Mouse (Mus musculus): Measurements from ENCODE around the gene Lyve1. TPM values are rescaled to one million over a fixed set of nuclear protein-coding genes. Genes with fewer than 3 reads are reported as not detected.
"Not testable (repeated sequence)": the region's sequence is repeated elsewhere in the genome, so short reads cannot be mapped to it uniquely, and the experiment has no call there.

Gene Lyve1
- 4.1 TPM in 1 of 2 replicates, not detected in the other for polyA plus RNA-seq (2011; ENCODE audit: insufficient read depth, insufficient read length, low replicate concordance, missing spikeins)

GRCm38 (mm10) chr7:110862751-110863289 is at the start of gene Lyve1:
Lyve1 (minus strand) TSS chr7:110863239.
- Histone ChIP-seq H3K4me3 (replicated peaks; ENCODE audit: control insufficient read depth, low read depth, low read length) (no peak within 1 kb of the TSS), H3K27ac (ENCODE audit: control insufficient read depth, insufficient read depth, low read depth, low read length, poor library complexity) (no peak within 1 kb of the TSS), H3K4me1 (ENCODE audit: control insufficient read depth, insufficient read depth, low read length) (peaks cover 7% of the 10 kb centered on the region)
- 71% methylated on average over 12 of the region's 12 CpGs for WGBS
- TF ChIP-seq POLR2A (IDR thresholded peaks at IDR 0.05; ENCODE audit: borderline replicate concordance, control insufficient read depth, low read depth, low read length) (no peak), CTCF (IDR thresholded peaks at IDR 0.05; ENCODE audit: control insufficient read depth, insufficient read depth, low read length) (no peak)

- Histone ChIP-seq H3K27ac (ENCODE audit: control insufficient read depth, insufficient read depth, low read depth, low read length, poor library complexity) (no peak overlapping the region; the same call in 1 of the 2 replicates), H3K4me3 (replicated peaks; ENCODE audit: control insufficient read depth, low read depth, low read length) (no peak overlapping the region), H3K4me1 (ENCODE audit: control insufficient read depth, insufficient read depth, low read length) (no peaks in the 10 kb centered on the region; the same call in 1 of the 2 replicates)
- 30% methylated on average over 8 of the region's 8 CpGs for WGBS
- TF ChIP-seq CTCF (IDR thresholded peaks at IDR 0.05; ENCODE audit: control insufficient read depth, insufficient read depth, low read length) (no peak), POLR2A (IDR thresholded peaks at IDR 0.05; ENCODE audit: borderline replicate concordance, control insufficient read depth, low read depth, low read length) (no peak)
Observed at GRCm38 (mm10) chr7:110908209-110909144, 45.4 kb upstream of the Lyve1 start.

- H3K4me1 ChIP-seq (ENCODE audit: control insufficient read depth, insufficient read depth, low read length) = no peaks in the 10 kb centered on the region; the same call in 1 of the 2 replicates
- H3K4me3 ChIP-seq (replicated peaks; ENCODE audit: control insufficient read depth, low read depth, low read length) = no peak overlapping the region
- 86% methylated on average over 2 of the region's 2 CpGs for WGBS
- TF ChIP-seq CTCF (IDR thresholded peaks at IDR 0.05; ENCODE audit: control insufficient read depth, insufficient read depth, low read length) (no peak), POLR2A (IDR thresholded peaks at IDR 0.05; ENCODE audit: borderline replicate concordance, control insufficient read depth, low read depth, low read length) (no peak)
- no peak overlapping the region for H3K27ac ChIP-seq (ENCODE audit: control insufficient read depth, insufficient read depth, low read depth, low read length, poor library complexity)
Observed at GRCm38 (mm10) chr7:110906566-110906965, 43.5 kb upstream of the Lyve1 start.

GRCm38 (mm10) chr7:110903226-110903625 is 40.2 kb upstream of the Lyve1 start:
- Histone ChIP-seq H3K4me3 (replicated peaks; ENCODE audit: control insufficient read depth, low read depth, low read length) (no peak overlapping the region), H3K27ac (ENCODE audit: control insufficient read depth, insufficient read depth, low read depth, low read length, poor library complexity) (no peak overlapping the region), H3K4me1 (ENCODE audit: control insufficient read depth, insufficient read depth, low read length) (no peaks in the 10 kb centered on the region; the same call in 1 of the 2 replicates)
- 51% methylated on average over 7 of the region's 7 CpGs for WGBS
- TF ChIP-seq CTCF (IDR thresholded peaks at IDR 0.05; ENCODE audit: control insufficient read depth, insufficient read depth, low read length) (no peak), POLR2A (IDR thresholded peaks at IDR 0.05; ENCODE audit: borderline replicate concordance, control insufficient read depth, low read depth, low read length) (no peak)

GRCm38 (mm10) chr7:110897202-110897601 is 34.2 kb upstream of the Lyve1 start:
- no peak overlapping the region for H3K27ac ChIP-seq (ENCODE audit: control insufficient read depth, insufficient read depth, low read depth, low read length, poor library complexity)
- no peak overlapping the region for H3K4me3 ChIP-seq (replicated peaks; ENCODE audit: control insufficient read depth, low read depth, low read length)
- H3K4me1 ChIP-seq (ENCODE audit: control insufficient read depth, insufficient read depth, low read length) = peaks cover 3% of the 10 kb centered on the region; the same call in 1 of the 2 replicates
- WGBS = 72% methylated on average over 8 of the region's 8 CpGs
- no peak for TF ChIP-seq CTCF (IDR thresholded peaks at IDR 0.05; ENCODE audit: control insufficient read depth, insufficient read depth, low read length)
- TF ChIP-seq POLR2A (IDR thresholded peaks at IDR 0.05; ENCODE audit: borderline replicate concordance, control insufficient read depth, low read depth, low read length) = no peak

GRCm38 (mm10) chr7:110896453-110896852 is 33.4 kb upstream of the Lyve1 start:
- 86% methylated on average over 7 of the region's 7 CpGs for WGBS
- H3K4me1 ChIP-seq (ENCODE audit: control insufficient read depth, insufficient read depth, low read length) = peaks cover 6% of the 10 kb centered on the region; the same call in 1 of the 2 replicates

GRCm38 (mm10) chr7:110895772-110896171 is 32.7 kb upstream of the Lyve1 start:
- WGBS = 94% methylated on average over 10 of the region's 10 CpGs
- not testable (repeated sequence) for H3K4me1 ChIP-seq (ENCODE audit: control insufficient read depth, insufficient read depth, low read length); H3K27ac ChIP-seq (ENCODE audit: control insufficient read depth, insufficient read depth, low read depth, low read length, poor library complexity); H3K4me3 ChIP-seq (replicated peaks; ENCODE audit: control insufficient read depth, low read depth, low read length)

More at GRCm38 (mm10) chr7:110896453-110896852, 33.4 kb upstream of the Lyve1 start:
- Histone ChIP-seq H3K27ac (ENCODE audit: control insufficient read depth, insufficient read depth, low read depth, low read length, poor library complexity) (no peak overlapping the region), H3K4me3 (replicated peaks; ENCODE audit: control insufficient read depth, low read depth, low read length) (no peak overlapping the region)
- TF ChIP-seq POLR2A (IDR thresholded peaks at IDR 0.05; ENCODE audit: borderline replicate concordance, control insufficient read depth, low read depth, low read length) (no peak), CTCF (IDR thresholded peaks at IDR 0.05; ENCODE audit: control insufficient read depth, insufficient read depth, low read length) (no peak)

- Histone ChIP-seq H3K4me3 (replicated peaks; ENCODE audit: control insufficient read depth, low read depth, low read length) (no peak overlapping the region), H3K27ac (ENCODE audit: control insufficient read depth, insufficient read depth, low read depth, low read length, poor library complexity) (peak overlapping the region; percentile 69; the same call in 1 of the 2 replicates), H3K4me1 (ENCODE audit: control insufficient read depth, insufficient read depth, low read length) (peaks cover 8% of the 10 kb centered on the region; the same call in 1 of the 2 replicates)
- 59% methylated on average over 9 of the region's 9 CpGs for WGBS
- no peak for TF ChIP-seq CTCF (IDR thresholded peaks at IDR 0.05; ENCODE audit: control insufficient read depth, insufficient read depth, low read length)
- no peak for TF ChIP-seq POLR2A (IDR thresholded peaks at IDR 0.05; ENCODE audit: borderline replicate concordance, control insufficient read depth, low read depth, low read length)
Observed at GRCm38 (mm10) chr7:110894673-110895072, 31.6 kb upstream of the Lyve1 start.
